Mouse (Mus musculus) forebrain, embryonic 14.5 days (tissue): ENCODE data around the gene Mapkap1. TPM values are rescaled to one million over a fixed set of nuclear protein-coding genes. Genes with fewer than 3 reads are reported as not detected.

Source experiments
- ATAC-seq: fragments of 200-750 bp; cut with Nextera tagmentation; 2 replicates; pipeline ENCODE4 v1.8.0; 2017; ENCODE audit warnings: mild to moderate bottlenecking, moderate library complexity
- DNase-seq: peaks from one replicate; pipeline ENCODE4 v3.0.0-alpha.2; 2015; ENCODE audit warnings: low spot score
- H3K27ac ChIP-seq: fragments of 300-500 bp; sonication (generic); 2 replicates; pipeline ENCODE4 v1.5.1; 2014; ENCODE audit warnings: low read depth, mild to moderate bottlenecking, control low read depth, low read length, moderate library complexity
- H3K27me3 ChIP-seq: fragments of 300-500 bp; sonication (generic); replicated peaks from 2 replicates; pipeline ENCODE4 v1.6.1; 2014; ENCODE audit warnings: low read length, control low read depth, mixed read lengths; ENCODE audit not compliant: control insufficient read depth, insufficient read depth
- H3K36me3 ChIP-seq: fragments of 300-500 bp; sonication (generic); 2 replicates; pipeline ENCODE4 v1.6.1; 2014; ENCODE audit warnings: low read length, control low read depth; ENCODE audit not compliant: control insufficient read depth, insufficient read depth
- H3K4me1 ChIP-seq: fragments of 300-500 bp; sonication (generic); 2 replicates; pipeline ENCODE4 v1.6.1; 2014; ENCODE audit warnings: antibody characterized with exemption, low read length, control low read depth; ENCODE audit not compliant: control insufficient read depth, insufficient read depth
- H3K4me2 ChIP-seq: fragments of 300-500 bp; sonication (generic); 2 replicates; pipeline ENCODE4 v1.6.1; 2014; ENCODE audit warnings: mild to moderate bottlenecking, control low read depth, low read length
- H3K4me3 ChIP-seq: fragments of 300-500 bp; sonication (generic); 2 replicates; pipeline ENCODE4 v1.5.1; 2014; ENCODE audit warnings: low read depth, low read length, control low read depth
- H3K9ac ChIP-seq: fragments of 300-500 bp; sonication (generic); 2 replicates; pipeline ENCODE4 v1.6.1; 2014; ENCODE audit warnings: mild to moderate bottlenecking, low read length, control low read depth, moderate library complexity
- H3K9me3 ChIP-seq: fragments of 300-500 bp; sonication (generic); replicated peaks from 2 replicates; pipeline ENCODE4 v1.6.1; 2016; ENCODE audit warnings: low read length, control low read depth, mixed read lengths; ENCODE audit not compliant: control insufficient read depth
- WGBS: fragments of 180-500 bp; shearing (Covaris S2); extraction: QIAGEN DNeasy Blood & Tissue Kit; methylation state at CpG from one replicate; pipeline ENCODE4 v1.1.7; 2014; 5-methylcytosine and 5-hydroxymethylcytosine counted together
- polyA plus RNA-seq: library from polyadenylated mRNA; unstranded; fragments of >200 nt; fragmentation: Nextera tagmentation; extraction: Ambion mirVana; gene quantifications from 2 replicates; pipeline ENCODE4 v1.2.1, GENCODE M21; 2014

Mapkap1 gene
- 105 and 107 TPM in 2 replicates for polyA plus RNA-seq

DNA sequence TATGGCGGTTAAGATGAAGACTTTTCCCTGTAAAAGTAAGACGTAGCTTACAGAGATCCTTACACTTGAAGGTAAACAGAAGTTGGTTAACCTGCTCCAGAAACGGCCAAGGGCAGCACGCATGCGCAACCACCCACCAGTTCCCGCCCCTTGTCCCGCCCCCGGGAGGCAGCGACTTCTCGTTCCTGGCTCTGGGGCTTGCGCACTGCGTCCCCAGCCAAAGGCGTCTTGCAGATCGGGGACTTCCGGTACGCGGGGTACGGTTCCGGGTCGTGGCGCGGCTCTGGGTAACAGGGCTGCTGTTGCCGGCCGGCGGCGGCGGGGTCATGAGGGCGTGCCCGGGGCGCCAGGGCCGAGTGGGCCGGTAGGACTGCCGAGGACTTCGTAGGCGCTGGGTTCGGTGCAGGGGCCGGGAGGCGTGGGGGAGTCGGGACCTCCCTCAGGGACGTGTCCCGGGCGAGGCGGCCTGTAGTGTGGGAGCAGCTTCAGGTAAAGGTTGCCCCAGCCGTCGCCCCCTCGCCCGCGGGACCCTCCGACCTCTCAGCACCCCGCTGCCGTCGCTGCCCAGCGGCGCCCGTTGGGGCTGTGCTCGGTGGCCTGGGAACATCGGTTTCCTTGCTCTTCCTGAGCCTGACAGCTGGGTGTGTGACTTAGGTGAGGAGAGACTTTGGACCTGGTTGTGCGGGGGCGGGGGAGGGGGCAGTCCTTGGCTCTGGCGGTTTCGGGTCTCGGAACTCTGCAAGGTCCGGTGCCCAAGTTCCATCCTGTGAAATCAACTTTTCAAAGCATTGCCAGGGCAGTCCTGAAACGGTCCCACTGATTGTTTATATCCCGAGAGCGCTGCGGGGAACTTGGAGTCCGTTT is at the start of gene Mapkap1:
Gene Mapkap1, plus strand, starts transcription at position 171 of the 864 bp plus-strand sequence.
- Histone ChIP-seq H3K4me3 (peak within 1 kb of the TSS; percentile 89), H3K9me3 (no peaks in the 10 kb centered on the region), H3K36me3 (no peaks in the 10 kb centered on the region), H3K27ac (peak within 1 kb of the TSS; percentile 27; the same call in 1 of the 2 replicates), H3K9ac (peak within 1 kb of the TSS; percentile 84), H3K4me2 (peak within 1 kb of the TSS; percentile 74), H3K4me1 (peaks cover 6% of the 10 kb centered on the region; the same call in 1 of the 2 replicates), H3K27me3 (no peaks in the 10 kb centered on the region)
- DNase-seq (peak; percentile 98), ATAC-seq (peak; percentile 99)
- WGBS: under 1% methylated on average over 68 of the region's 68 CpGs

- Histone ChIP-seq H3K4me3 (no peak overlapping the region), H3K27ac (0 out of 2 replicates have a peak overlapping the region, but pooled peaks have one; percentile 5)
- DNase-seq: peak; percentile 95
These were observed 42.9 kb upstream of the Mapkap1 start for GRCm38 (mm10) chr2:34363678-34364077.

GRCm38 (mm10) chr2:34367024-34367423 is 39.5 kb upstream of the Mapkap1 start:
- Histone ChIP-seq H3K4me1 (peaks cover 4% of the 10 kb centered on the region), H3K27me3 (peaks cover 4% of the 10 kb centered on the region; the same call in 1 of the 2 replicates), H3K9ac (no peak overlapping the region), H3K36me3 (no peaks in the 10 kb centered on the region), H3K9me3 (no peaks in the 10 kb centered on the region), H3K27ac (no peak overlapping the region), H3K4me3 (no peak overlapping the region), H3K4me2 (no peak overlapping the region)
- no peak for DNase-seq
- 79% methylated on average over 2 of the region's 2 CpGs for WGBS
- no peak for ATAC-seq

More at GRCm38 (mm10) chr2:34363678-34364077, 42.9 kb upstream of the Mapkap1 start:
- Histone ChIP-seq H3K4me2 (no peak overlapping the region), H3K36me3 (no peaks in the 10 kb centered on the region), H3K9me3 (no peaks in the 10 kb centered on the region), H3K27me3 (peaks cover 8% of the 10 kb centered on the region; the same call in 1 of the 2 replicates), H3K9ac (no peak overlapping the region), H3K4me1 (peaks cover 16% of the 10 kb centered on the region)
- 0% methylated on average over 1 of the region's 1 CpGs for WGBS
- ATAC-seq: peak; percentile 72

- no peaks in the 10 kb centered on the region; the same call in 1 of the 2 replicates for H3K4me1 ChIP-seq
- H3K4me2 ChIP-seq: peak overlapping the region; percentile 40
- peak overlapping the region; percentile 20 for H3K4me3 ChIP-seq
- H3K27me3 ChIP-seq: no peaks in the 10 kb centered on the region
- no peak for ATAC-seq
- H3K9ac ChIP-seq: peak overlapping the region; percentile 53; the same call in 1 of the 2 replicates
- H3K9me3 ChIP-seq: no peaks in the 10 kb centered on the region
- 36% methylated on average over 6 of the region's 6 CpGs for whole genome bisulfite sequencing
- H3K27ac ChIP-seq: peak overlapping the region; percentile 69
- no peaks in the 10 kb centered on the region for H3K36me3 ChIP-seq
- DNase-seq: no peak
These were observed 38.2 kb upstream of the Mapkap1 start for GRCm38 (mm10) chr2:34368396-34368795.

- Histone ChIP-seq H3K9me3 (no peaks in the 10 kb centered on the region), H3K27ac (peak overlapping the region; percentile 95), H3K36me3 (no peaks in the 10 kb centered on the region), H3K4me3 (peak overlapping the region; percentile 86), H3K9ac (peak overlapping the region; percentile 82), H3K27me3 (no peaks in the 10 kb centered on the region), H3K4me2 (peak overlapping the region; percentile 93), H3K4me1 (no peaks in the 10 kb centered on the region)
- WGBS: 8% methylated on average over 7 of the region's 7 CpGs
- DNase-seq (no peak), ATAC-seq (no peak)
These were observed 36.2 kb upstream of the Mapkap1 start for GRCm38 (mm10) chr2:34370349-34370724.

GRCm38 (mm10) chr2:34370725-34371440 is 35.7 kb upstream of the Mapkap1 start:
- no peaks in the 10 kb centered on the region for H3K27me3 ChIP-seq
- no peaks in the 10 kb centered on the region for H3K9me3 ChIP-seq
- DNase-seq (peak; percentile 37), ATAC-seq (no peak)
- H3K27ac ChIP-seq: peak overlapping the region; percentile 95
- peak overlapping the region; percentile 86 for H3K4me3 ChIP-seq
- no peaks in the 10 kb centered on the region for H3K36me3 ChIP-seq
- no peaks in the 10 kb centered on the region for H3K4me1 ChIP-seq
- peak overlapping the region; percentile 93 for H3K4me2 ChIP-seq
- H3K9ac ChIP-seq: peak overlapping the region; percentile 82
- under 1% methylated on average over 42 of the region's 42 CpGs for WGBS

- peak overlapping the region; percentile 95 for H3K27ac ChIP-seq
- no peaks in the 10 kb centered on the region for H3K4me1 ChIP-seq
- no peaks in the 10 kb centered on the region for H3K9me3 ChIP-seq
- H3K4me2 ChIP-seq: peak overlapping the region; percentile 93
- peak; percentile 54 for ATAC-seq
- peak; percentile 64 for DNase-seq
- peak overlapping the region; percentile 82 for H3K9ac ChIP-seq
- WGBS: under 1% methylated on average over 68 of the region's 118 CpGs
- no peaks in the 10 kb centered on the region for H3K36me3 ChIP-seq
- H3K4me3 ChIP-seq: peak overlapping the region; percentile 86
- no peaks in the 10 kb centered on the region for H3K27me3 ChIP-seq
These were observed 34.9 kb upstream of the Mapkap1 start for GRCm38 (mm10) chr2:34371441-34372304.
